Mouse (Mus musculus): ENCODE results near the gene Med26.
A peak's percentile ranks its signal among the peaks of the same experiment; 100 is the strongest.

Med26 gene

GRCm38 (mm10) chr8:72548644-72549313 lies 709 bp upstream of the Med26 start:
- no peak for DNase-seq (ENCODE audit: low read depth, low spot score)

- DNase-seq (ENCODE audit: low read depth, low spot score): no peak
Measured at GRCm38 (mm10) chr8:72547122-72547801, 808 bp downstream of the Med26 start.

- DNase-seq (ENCODE audit: low read depth, low spot score): no peak
Measured at GRCm38 (mm10) chr8:72539234-72539633, 8.8 kb downstream of the Med26 start.

GRCm38 (mm10) chr8:72534888-72535287 lies 13.2 kb downstream of the Med26 start:
- no peak for DNase-seq (ENCODE audit: low read depth, low spot score)

GRCm38 (mm10) chr8:72532103-72532502 lies 16.0 kb downstream of the Med26 start:
- peak; percentile 43 for DNase-seq (ENCODE audit: low read depth, low spot score)

- DNase-seq (ENCODE audit: low read depth, low spot score): no peak
Measured at GRCm38 (mm10) chr8:72521888-72522287, 26.2 kb downstream of the Med26 start.

GRCm38 (mm10) chr8:72517421-72517988 lies 30.6 kb downstream of the Med26 start:
- no peak for DNase-seq (ENCODE audit: low read depth, low spot score)

GRCm38 (mm10) chr8:72513158-72513557 lies 34.9 kb downstream of the Med26 start:
- DNase-seq (ENCODE audit: low read depth, low spot score): no peak

GRCm38 (mm10) chr8:72512648-72513047 lies 35.4 kb downstream of the Med26 start:
- DNase-seq (ENCODE audit: low read depth, low spot score): no peak

GRCm38 (mm10) chr8:72507505-72507904 lies 40.6 kb downstream of the Med26 start:
- DNase-seq (ENCODE audit: low read depth, low spot score): no peak

- no peak for DNase-seq (ENCODE audit: low read depth, low spot score)
Measured at GRCm38 (mm10) chr8:72504637-72505314, 43.3 kb downstream of the Med26 start.

- DNase-seq (ENCODE audit: low read depth, low spot score): peak; percentile 66
Measured at GRCm38 (mm10) chr8:72504137-72504536, 43.9 kb downstream of the Med26 start.

GRCm38 (mm10) chr8:72500521-72500931 lies 47.5 kb downstream of the Med26 start:
- no peak for DNase-seq (ENCODE audit: low read depth, low spot score)

GRCm38 (mm10) chr8:72499521-72500284 lies 48.4 kb downstream of the Med26 start:
- no peak for DNase-seq (ENCODE audit: low read depth, low spot score)

GRCm38 (mm10) chr8:72498527-72498926 lies 49.5 kb downstream of the Med26 start:
- no peak for DNase-seq (ENCODE audit: low read depth, low spot score)

- DNase-seq (ENCODE audit: low read depth, low spot score): no peak
Measured at GRCm38 (mm10) chr8:72497911-72498310, 50.2 kb downstream of the Med26 start.

- no peak for DNase-seq (ENCODE audit: low read depth, low spot score)
Measured at GRCm38 (mm10) chr8:72496217-72496616, 51.9 kb downstream of the Med26 start.

GRCm38 (mm10) chr8:72495411-72496111 lies 52.5 kb downstream of the Med26 start:
- no peak for DNase-seq (ENCODE audit: low read depth, low spot score)

- DNase-seq (ENCODE audit: low read depth, low spot score): no peak
Measured at GRCm38 (mm10) chr8:72493381-72493780, 54.7 kb downstream of the Med26 start.

GRCm38 (mm10) chr8:72492622-72493081 lies 55.4 kb downstream of the Med26 start:
- peak; percentile 97 for DNase-seq (ENCODE audit: low read depth, low spot score)
